Mouse (Mus musculus) testis, postnatal 14 days (tissue): Measurements from ENCODE around the gene Gm17268.

Experiments used
- DNase-seq: peaks from one replicate; pipeline ENCODE4 v3.0.0; 2021; ENCODE audit warnings: low spot score

The Gm17268 gene

GRCm38 (mm10) chr11:82038535-82038934, at the start of gene Gm17268:
TSS of gene Gm17268 (minus strand) at chr11:82038562.
- DNase-seq = no peak

- no peak for DNase-seq
These were observed 46.0 kb upstream of the Gm17268 start for GRCm38 (mm10) chr11:82084360-82084759.

- DNase-seq = no peak
These were observed 42.5 kb upstream of the Gm17268 start for GRCm38 (mm10) chr11:82080865-82081264.

GRCm38 (mm10) chr11:82078136-82078730, 39.9 kb upstream of the Gm17268 start:
- no peak for DNase-seq

GRCm38 (mm10) chr11:82077031-82077430, 38.7 kb upstream of the Gm17268 start:
- DNase-seq = no peak

- no peak for DNase-seq
These were observed 35.3 kb upstream of the Gm17268 start for GRCm38 (mm10) chr11:82073686-82074085.

- DNase-seq = no peak
These were observed 34.6 kb upstream of the Gm17268 start for GRCm38 (mm10) chr11:82072984-82073383.

- no peak for DNase-seq
These were observed 34.0 kb upstream of the Gm17268 start for GRCm38 (mm10) chr11:82072374-82072773.

GRCm38 (mm10) chr11:82071076-82071475, 32.7 kb upstream of the Gm17268 start:
- no peak for DNase-seq

GRCm38 (mm10) chr11:82066953-82067571, 28.7 kb upstream of the Gm17268 start:
- no peak for DNase-seq

- no peak for DNase-seq
These were observed 25.1 kb upstream of the Gm17268 start for GRCm38 (mm10) chr11:82063454-82063853.

- DNase-seq = no peak
These were observed 23.9 kb upstream of the Gm17268 start for GRCm38 (mm10) chr11:82062226-82062625.

GRCm38 (mm10) chr11:82057646-82058045, 19.3 kb upstream of the Gm17268 start, which contains the start of gene Ccl11:
TSS of gene Ccl11 (plus strand) at chr11:82057823.
- no peak for DNase-seq

- DNase-seq = no peak
These were observed 15.5 kb upstream of the Gm17268 start for GRCm38 (mm10) chr11:82053849-82054248.

GRCm38 (mm10) chr11:82047746-82048415, 9.5 kb upstream of the Gm17268 start:
- DNase-seq = no peak

- peak; percentile 5 for DNase-seq
These were observed 7.1 kb upstream of the Gm17268 start, which contains the start of gene Ccl7 for GRCm38 (mm10) chr11:82045471-82045870. TSS of gene Ccl7 (plus strand) at chr11:82045712.

GRCm38 (mm10) chr11:82041671-82042080, 3.3 kb upstream of the Gm17268 start:
- DNase-seq = no peak

- no peak for DNase-seq
These were observed 834 bp upstream of the Gm17268 start for GRCm38 (mm10) chr11:82039132-82039660.

- DNase-seq = no peak
These were observed 2.5 kb downstream of the Gm17268 start for GRCm38 (mm10) chr11:82035857-82036256.

- peak; percentile 15 for DNase-seq
These were observed 3.0 kb downstream of the Gm17268 start, which contains the start of gene Ccl2 for GRCm38 (mm10) chr11:82035356-82035755. TSS of gene Ccl2 (plus strand) at chr11:82035571.

GRCm38 (mm10) chr11:82034446-82034845, 3.9 kb downstream of the Gm17268 start:
- no peak for DNase-seq

- DNase-seq = peak; percentile 44
These were observed 5.6 kb downstream of the Gm17268 start for GRCm38 (mm10) chr11:82032678-82033344.
